Mouse (Mus musculus) bone marrow, adult 2 months (tissue): Measurements from ENCODE around the gene Wnt3.

Experiments used
- CTCF ChIP-seq: fragments of 200-500 bp; IDR thresholded peaks from 2 replicates; pipeline ENCODE4 v1.5.1; 2011; ENCODE audit warnings: low read length, control low read depth; ENCODE audit not compliant: control insufficient read depth, insufficient read depth
- POLR2A ChIP-seq: fragments of 200-500 bp; IDR thresholded peaks from 2 replicates; pipeline ENCODE4 v1.6.1; 2011; ENCODE audit warnings: low read depth, mild to moderate bottlenecking, control low read depth, low read length, borderline replicate concordance; ENCODE audit not compliant: control insufficient read depth

- no peak for TF ChIP-seq CTCF
- no peak for TF ChIP-seq POLR2A
These were observed 79.5 kb downstream of the Wnt3 start for GRCm38 (mm10) chr11:103853284-103853920.
